Mouse (Mus musculus) heart, adult 2 months (tissue): Measurements from ENCODE around the gene Atg7. TPM values are rescaled to one million over a fixed set of nuclear protein-coding genes. Genes with fewer than 3 reads are reported as not detected.
A peak's percentile ranks its signal among the peaks of the same experiment; 100 is the strongest.

Experiments used
- DNase-seq, 2 experiments: peaks; one replicate each; pipeline ENCODE4 v3.0.0; 2021
- H3K27ac ChIP-seq: fragments of 200-600 bp; 2 replicates; pipeline ENCODE4 v1.8.1; 2022
- H3K27me3 ChIP-seq: fragments of 200-500 bp; 2 replicates; pipeline ENCODE4 v1.6.1; 2012; ENCODE audit warnings: mild to moderate bottlenecking, low read length, inconsistent platforms, mixed read lengths; ENCODE audit not compliant: control insufficient read depth, insufficient read depth
- H3K36me3 ChIP-seq: fragments of 200-500 bp; 2 replicates; pipeline ENCODE4 v1.6.1; 2012; ENCODE audit warnings: low read length, inconsistent platforms; ENCODE audit not compliant: control insufficient read depth, insufficient read depth
- H3K4me1 ChIP-seq: fragments of 200-500 bp; 2 replicates; pipeline ENCODE4 v1.6.1; 2011; ENCODE audit warnings: low read length; ENCODE audit not compliant: control insufficient read depth, insufficient read depth
- H3K4me3 ChIP-seq: fragments of 200-600 bp; 2 replicates; pipeline ENCODE4 v1.8.1; 2022
- H3K79me2 ChIP-seq: fragments of 200-500 bp; replicated peaks from 2 replicates; pipeline ENCODE4 v1.6.1; 2012; ENCODE audit warnings: mild to moderate bottlenecking, inconsistent platforms, low read length, moderate library complexity, mixed read lengths; ENCODE audit not compliant: control insufficient read depth, insufficient read depth
- H3K9ac ChIP-seq: fragments of 200-500 bp; 2 replicates; pipeline ENCODE4 v1.6.1; 2012; ENCODE audit warnings: low read depth, mild to moderate bottlenecking, control low read depth, inconsistent platforms, low read length, mixed read lengths
- CTCF ChIP-seq: fragments of 200-600 bp; IDR thresholded peaks from 2 replicates; pipeline ENCODE4 v1.8.1; 2022; ENCODE audit warnings: antibody characterized with exemption, mild to moderate bottlenecking, moderate library complexity
- EP300 ChIP-seq: fragments of 200-500 bp; IDR thresholded peaks from 2 replicates; pipeline ENCODE4 v1.6.1; 2011; ENCODE audit warnings: low read depth, low read length, control low read depth; ENCODE audit not compliant: insufficient read depth
- POLR2A ChIP-seq: fragments of 200-500 bp; IDR thresholded peaks from 2 replicates; pipeline ENCODE4 v1.6.1; 2011; ENCODE audit warnings: mild to moderate bottlenecking, low read depth, low read length, control low read depth; ENCODE audit not compliant: insufficient read depth
- WGBS: fragments of 180-500 bp; shearing (Covaris S2); methylation state at CpG from one replicate; pipeline ENCODE4 v1.1.7; 2018; 5-methylcytosine and 5-hydroxymethylcytosine counted together
- intact Hi-C: fragments of 180-260 bp; cut with DNase I; formaldehyde crosslinking; loops from one replicate; pipeline ENCODE4 v1.15.1; 2025
- polyA plus RNA-seq: library from polyadenylated mRNA; depleted of rRNA; stranded (reverse); fragments of >200 nt; gene quantifications from 2 replicates; pipeline ENCODE4 v1.2.3, GENCODE M21; 2012
- total RNA-seq, 2 experiments: library from RNA; stranded (reverse); gene quantifications; 2 replicates each; pipeline ENCODE4 v1.2.3; 2021

The Atg7 gene
- total and polyA plus RNA-seq, 3 experiments = 9.9 to 11.1 (median 10.7) TPM

DNA sequence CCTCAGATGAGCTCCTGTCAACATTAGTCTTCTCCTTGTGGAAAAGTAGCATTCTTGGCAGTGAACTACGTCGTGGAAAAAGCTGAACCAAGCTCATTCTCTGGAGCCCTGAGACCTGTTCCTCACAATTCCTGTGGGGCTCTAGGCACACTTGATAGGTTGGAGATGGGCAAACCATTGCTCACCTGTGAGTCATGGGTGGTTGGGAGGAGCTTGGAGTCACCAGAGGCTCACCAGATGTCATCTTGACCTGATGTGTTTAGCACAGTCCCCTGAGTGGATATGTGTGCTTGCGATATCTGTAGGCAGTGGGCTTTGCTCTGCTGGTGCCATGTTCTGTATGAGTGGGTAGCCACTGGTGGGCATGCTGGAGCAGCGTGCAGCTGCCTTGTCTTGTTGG lies 163.0 kb downstream of the Atg7 start:
- intact Hi-C loops = no loop called here
- H3K9ac ChIP-seq = no peak overlapping the region
- H3K36me3 ChIP-seq = no peaks in the 10 kb centered on the region
- H3K4me1 ChIP-seq = peaks cover 1% of the 10 kb centered on the region; the same call in 1 of the 2 replicates
- no peak for DNase-seq
- H3K79me2 ChIP-seq = no peaks in the 10 kb centered on the region
- no peak for TF ChIP-seq CTCF
- TF ChIP-seq POLR2A = no peak
- TF ChIP-seq EP300 = no peak
- no peaks in the 10 kb centered on the region for H3K27me3 ChIP-seq
- H3K27ac ChIP-seq = no peak overlapping the region
- whole genome bisulfite sequencing = 96% methylated on average over 4 of the region's 4 CpGs
- no peak overlapping the region for H3K4me3 ChIP-seq

DNA sequence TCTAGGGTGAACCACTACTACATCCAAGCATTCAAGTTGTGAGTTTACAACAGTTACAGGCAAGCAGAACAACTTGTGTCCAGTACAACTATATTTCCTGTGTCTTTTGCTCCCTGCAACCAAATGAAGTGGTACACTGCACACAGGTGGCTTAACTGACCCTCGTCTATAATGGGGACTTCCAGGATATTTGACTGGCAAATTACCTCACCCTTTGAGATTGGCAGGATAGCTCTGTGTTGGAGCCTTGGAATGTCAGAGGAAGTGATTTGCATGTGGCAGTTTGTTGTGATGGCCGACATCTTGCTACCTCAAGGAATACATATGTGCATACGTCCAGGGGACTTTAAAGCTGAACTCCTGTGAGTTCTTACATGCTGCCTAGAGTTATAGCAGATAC lies 164.6 kb downstream of the Atg7 start:
- H3K9ac ChIP-seq = no peak overlapping the region
- no peak for DNase-seq
- TF ChIP-seq CTCF (no peak), EP300 (no peak), POLR2A (no peak)
- H3K4me3 ChIP-seq = no peak overlapping the region
- H3K36me3 ChIP-seq = no peaks in the 10 kb centered on the region
- peaks cover 3% of the 10 kb centered on the region for H3K4me1 ChIP-seq
- H3K79me2 ChIP-seq = no peaks in the 10 kb centered on the region
- no peaks in the 10 kb centered on the region for H3K27me3 ChIP-seq
- WGBS = 80% methylated on average over 3 of the region's 3 CpGs
- no peak overlapping the region for H3K27ac ChIP-seq
- intact Hi-C loops = no loop called here

DNA sequence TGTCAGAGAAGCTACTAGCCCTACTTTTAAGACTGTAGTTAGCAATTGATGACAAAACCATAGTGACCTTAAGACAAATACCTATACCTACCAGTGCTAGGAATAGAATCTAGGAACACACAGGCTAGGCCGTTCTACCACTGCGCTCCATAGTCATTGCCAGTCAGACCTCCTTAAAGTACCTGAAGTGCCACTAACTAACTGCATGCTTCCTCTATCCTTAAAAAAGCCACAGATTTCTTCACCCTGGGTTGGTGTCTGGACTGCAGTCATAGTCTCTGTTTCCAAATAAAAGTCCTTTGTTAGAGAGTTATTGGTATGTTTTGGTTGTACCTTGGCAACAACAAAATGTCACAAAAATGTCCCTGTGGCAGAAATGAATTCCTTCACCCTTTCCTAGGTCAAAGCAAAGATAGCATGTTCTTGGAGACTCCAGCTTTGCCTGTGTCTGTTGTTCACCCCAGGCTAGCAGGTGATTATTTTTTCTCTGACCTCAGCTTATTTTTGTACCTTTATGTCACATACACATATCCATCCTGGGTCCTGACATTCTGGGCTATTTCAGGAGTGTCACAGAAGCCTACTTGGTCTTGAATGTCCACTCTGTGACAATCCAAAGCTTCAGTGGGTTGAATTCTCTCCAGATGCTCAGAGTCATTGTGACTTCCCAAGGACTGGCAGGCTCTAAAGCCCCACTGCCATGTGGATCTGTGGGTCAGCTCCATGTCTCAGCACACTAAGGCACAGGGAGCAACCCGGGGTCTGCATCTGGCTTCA lies 165.9 kb downstream of the Atg7 start:
- Histone ChIP-seq H3K79me2 (no peaks in the 10 kb centered on the region), H3K9ac (no peak overlapping the region), H3K27me3 (no peaks in the 10 kb centered on the region), H3K27ac (peak overlapping the region; percentile 61), H3K36me3 (no peaks in the 10 kb centered on the region), H3K4me3 (no peak overlapping the region), H3K4me1 (peaks cover 4% of the 10 kb centered on the region)
- intact Hi-C loops = no loop called here
- DNase-seq = peak in 1 of 2 experiments; percentile 22
- 72% methylated on average over 3 of the region's 3 CpGs for WGBS
- TF ChIP-seq POLR2A = no peak
- TF ChIP-seq EP300 = no peak
- TF ChIP-seq CTCF = no peak

DNA sequence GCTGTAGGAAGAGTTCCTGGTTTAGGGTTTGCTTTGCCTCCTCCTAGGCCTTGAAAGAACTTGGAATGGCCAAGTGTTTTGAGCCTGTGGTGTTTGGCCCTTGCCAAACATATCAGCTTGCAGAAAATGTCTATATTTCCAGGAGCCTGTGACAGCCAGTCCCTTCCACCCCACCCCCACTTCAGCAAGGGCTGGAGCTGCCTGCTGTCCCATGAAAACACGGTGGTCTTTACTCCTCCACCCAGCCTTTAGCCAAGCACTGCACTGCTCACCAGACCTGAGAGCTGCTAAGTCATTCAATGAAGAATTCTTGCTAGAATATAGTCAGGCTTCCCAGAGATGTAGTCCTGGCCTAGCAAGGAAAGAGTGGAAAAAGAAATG lies 166.5 kb downstream of the Atg7 start:
- H3K9ac ChIP-seq = no peak overlapping the region
- H3K27me3 ChIP-seq = no peaks in the 10 kb centered on the region
- H3K4me3 ChIP-seq = no peak overlapping the region
- no peaks in the 10 kb centered on the region for H3K79me2 ChIP-seq
- TF ChIP-seq POLR2A = no peak
- no peak for TF ChIP-seq EP300
- TF ChIP-seq CTCF = no peak
- intact Hi-C loops = no loop called here
- peaks cover 4% of the 10 kb centered on the region for H3K4me1 ChIP-seq
- 78% methylated on average over 1 of the region's 1 CpGs for WGBS
- no peaks in the 10 kb centered on the region for H3K36me3 ChIP-seq
- DNase-seq = no peak
- peak overlapping the region; percentile 54 for H3K27ac ChIP-seq

DNA sequence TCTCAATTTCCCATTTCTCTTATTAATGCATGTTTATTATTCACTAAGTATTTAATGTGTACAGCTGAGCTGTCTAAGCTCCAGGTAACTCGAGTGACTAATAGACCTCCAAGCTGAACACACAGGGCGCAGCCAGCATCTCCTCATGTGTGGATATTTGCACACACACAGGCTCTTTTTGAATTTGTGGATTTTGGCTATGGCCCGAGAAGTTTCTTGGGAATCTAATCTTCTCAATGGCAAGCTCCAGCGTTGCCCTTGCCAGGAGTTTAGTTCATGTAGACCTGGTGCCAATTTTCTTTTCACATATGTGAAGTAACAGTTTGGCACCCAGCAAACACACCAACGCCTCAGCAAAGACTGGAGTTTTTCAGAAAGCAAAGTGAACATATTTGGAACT lies 169.4 kb downstream of the Atg7 start:
- Histone ChIP-seq H3K27ac (no peak overlapping the region), H3K4me1 (peaks cover 4% of the 10 kb centered on the region), H3K36me3 (no peaks in the 10 kb centered on the region), H3K79me2 (no peaks in the 10 kb centered on the region), H3K9ac (no peak overlapping the region), H3K27me3 (no peaks in the 10 kb centered on the region), H3K4me3 (no peak overlapping the region)
- peak; percentile 45 to 66 for DNase-seq
- TF ChIP-seq EP300 = no peak
- TF ChIP-seq CTCF = no peak
- no peak for TF ChIP-seq POLR2A
- intact Hi-C loops = loop anchor here (5.0 kb wide), 1 partner anchor 90 kb away; no protein-coding TSS in a partner anchor
- 47% methylated on average over 5 of the region's 5 CpGs for WGBS

DNA sequence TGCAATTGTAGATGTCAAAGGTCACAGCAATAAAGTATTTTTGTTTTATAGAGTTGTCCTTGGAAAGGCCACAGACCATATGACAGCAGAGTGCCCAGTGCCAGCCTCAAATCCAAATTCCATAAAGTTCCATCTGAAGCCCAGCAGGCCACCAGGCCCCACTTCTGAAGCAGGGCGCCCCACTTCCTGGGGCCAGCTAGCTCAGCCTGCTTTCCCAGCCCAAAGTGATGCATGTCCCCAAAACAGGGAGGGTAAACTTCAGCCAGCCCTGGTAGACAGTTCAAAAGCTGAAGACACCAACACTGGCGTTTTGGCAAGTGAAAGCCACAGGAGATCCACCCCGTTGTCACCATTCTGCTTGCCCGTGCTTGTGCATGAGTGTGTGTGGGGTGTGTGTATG lies 169.9 kb downstream of the Atg7 start:
- H3K4me3 ChIP-seq = no peak overlapping the region
- no peaks in the 10 kb centered on the region for H3K36me3 ChIP-seq
- no peaks in the 10 kb centered on the region for H3K27me3 ChIP-seq
- no peak for TF ChIP-seq EP300
- TF ChIP-seq POLR2A = no peak
- no peak for TF ChIP-seq CTCF
- DNase-seq = peak in 1 of 2 experiments; percentile 27
- peaks cover 4% of the 10 kb centered on the region for H3K4me1 ChIP-seq
- intact Hi-C loops = loop anchor here (5.0 kb wide), 1 partner anchor 90 kb away; no protein-coding TSS in a partner anchor
- H3K79me2 ChIP-seq = no peaks in the 10 kb centered on the region
- H3K9ac ChIP-seq = no peak overlapping the region
- no peak overlapping the region for H3K27ac ChIP-seq
- 85% methylated on average over 4 of the region's 4 CpGs for whole genome bisulfite sequencing
